In genomic region chr3:32333456-32334086, GRCm38 (mm10) we compare ENCODE assay signal across 8 mouse cellular contexts. TPM values are rescaled to one million over a fixed set of nuclear protein-coding genes. Genes with fewer than 3 reads are reported as not detected.
DNase-seq lines count a peak whose midpoint lies in the region; ATAC-seq and TF ChIP-seq lines count a peak whose summit lies in the region.

No protein-coding gene starts in this region.

- H3K9me3 ChIP-seq in kidney, postnatal 0 days (replicated peaks; ENCODE audit: low read length) = no peaks in the 10 kb centered on the region
- H3K9me3 ChIP-seq in stomach, postnatal 0 days (ENCODE audit: control insufficient read depth, low read length) = no peaks in the 10 kb centered on the region

- H3K27me3 ChIP-seq in kidney, postnatal 0 days (ENCODE audit: insufficient read depth, low read length) = no peaks in the 10 kb centered on the region
- H3K27me3 ChIP-seq in liver, adult 2 months (ENCODE audit: control insufficient read depth, insufficient read depth, low read length) = no peaks in the 10 kb centered on the region
- no peaks in the 10 kb centered on the region for H3K27me3 ChIP-seq in stomach, postnatal 0 days (ENCODE audit: control insufficient read depth, insufficient read depth, low read length)

- WGBS in kidney, postnatal 0 days = 38% methylated on average over 7 of the region's 7 CpGs
- 32% methylated on average over 7 of the region's 7 CpGs for WGBS in liver, adult 2 months
- 33% methylated on average over 7 of the region's 7 CpGs for WGBS in stomach, postnatal 0 days

- no peak for TF ChIP-seq POLR2A in liver, adult 2 months (IDR thresholded peaks at IDR 0.05; ENCODE audit: extremely low read depth, insufficient read depth, low read length)

- DNase-seq in A20 (ENCODE audit: low read depth, low spot score) = peak; percentile 77
- peak; percentile 85 for DNase-seq in adrenal gland, postnatal 10 days
- peak; percentile 63 for DNase-seq in embryo, embryonic 9.5 days (ENCODE audit: extremely low spot score)
- peak; percentile 40 to 75 for DNase-seq in heart, adult 9 months (ENCODE audit: low spot score in 2 of 2)
- peak; percentile 95 for DNase-seq in kidney, postnatal 0 days (ENCODE audit: low spot score)
- DNase-seq in liver, adult 2 months (ENCODE audit: extremely low read depth, low read depth, low spot score) = peak; percentile 67
- DNase-seq in neural tube, embryonic 10.5 days (ENCODE audit: extremely low spot score, low spot score) = peak; percentile 67
- peak; percentile 80 for DNase-seq in stomach, postnatal 0 days (ENCODE audit: low spot score)

- H3K9ac ChIP-seq in kidney, postnatal 0 days (ENCODE audit: low read depth, low read length) = no peak overlapping the region
- no peak overlapping the region for H3K9ac ChIP-seq in liver, adult 2 months (ENCODE audit: low read depth, low read length)
- H3K9ac ChIP-seq in stomach, postnatal 0 days (ENCODE audit: low read length) = no peak overlapping the region

- H3K27ac ChIP-seq in kidney, postnatal 0 days = no peak overlapping the region
- H3K27ac ChIP-seq in liver, adult 2 months (replicated peaks; ENCODE audit: insufficient read depth, low read depth, low read length) = no peak overlapping the region
- no peak overlapping the region for H3K27ac ChIP-seq in stomach, postnatal 0 days (replicated peaks)

- H3K4me3 ChIP-seq in kidney, postnatal 0 days (replicated peaks; ENCODE audit: low read depth, low read length) = no peak overlapping the region
- H3K4me3 ChIP-seq in liver, adult 2 months (ENCODE audit: insufficient read depth, low read depth, low read length) = no peak overlapping the region
- no peak overlapping the region for H3K4me3 ChIP-seq in stomach, postnatal 0 days (ENCODE audit: low read depth, low read length)

- no peaks in the 10 kb centered on the region for H3K36me3 ChIP-seq in kidney, postnatal 0 days (ENCODE audit: insufficient read depth, low read length)
- H3K36me3 ChIP-seq in liver, adult 2 months (ENCODE audit: control insufficient read depth, insufficient read depth, low read length) = no peaks in the 10 kb centered on the region
- no peaks in the 10 kb centered on the region for H3K36me3 ChIP-seq in stomach, postnatal 0 days (ENCODE audit: control insufficient read depth, insufficient read depth, low read length)

- H3K4me2 ChIP-seq in kidney, postnatal 0 days (ENCODE audit: low read length) = no peak overlapping the region
- no peak overlapping the region for H3K4me2 ChIP-seq in stomach, postnatal 0 days (replicated peaks; ENCODE audit: low read depth)

- TF ChIP-seq EP300 in stomach, postnatal 0 days (optimal IDR thresholded peaks at IDR 0.05) = no peak

- 0 out of 2 replicates have a peak, but pooled peaks have one; percentile 53 for ATAC-seq in kidney, postnatal 0 days (replicated peaks; ENCODE audit: low FRiP score, low read depth)
- peak; percentile 75; the same call in 1 of the 2 replicates for ATAC-seq in stomach, postnatal 0 days (ENCODE audit: low FRiP score, low TSS enrichment)

- no peaks in the 10 kb centered on the region for H3K79me2 ChIP-seq in liver, adult 2 months (ENCODE audit: control insufficient read depth, insufficient read depth, low read length)

- peak; percentile 100 for TF ChIP-seq CTCF in kidney, postnatal 0 days (IDR thresholded peaks at IDR 0.05; ENCODE audit: low read depth)
- peak; percentile 38 for TF ChIP-seq CTCF in liver, adult 2 months (IDR thresholded peaks at IDR 0.05; ENCODE audit: low read depth, low read length)
- peak; percentile 99 for TF ChIP-seq CTCF in stomach, postnatal 0 days (IDR thresholded peaks at IDR 0.05; ENCODE audit: low read depth)

- no peaks in the 10 kb centered on the region for H3K4me1 ChIP-seq in kidney, postnatal 0 days (replicated peaks; ENCODE audit: insufficient read depth, low read length)
- H3K4me1 ChIP-seq in liver, adult 2 months (ENCODE audit: control insufficient read depth, insufficient read depth, low read length) = no peaks in the 10 kb centered on the region
- no peaks in the 10 kb centered on the region for H3K4me1 ChIP-seq in stomach, postnatal 0 days (replicated peaks; ENCODE audit: control insufficient read depth, insufficient read depth)

RNA-seq across cellular contexts. Expression of gene Zmat3, which starts 32.2 kb away (rescaled TPM):
- 10 to 100 TPM; 13.3 to 14.8 TPM for total RNA-seq in adrenal gland, postnatal 10 days (2021)
- polyA plus RNA-seq in kidney, postnatal 0 days (2015; fragmentation: Nextera tagmentation; extraction: Ambion mirVana) = 3.5 and 3.6 TPM in 2 replicates
- total RNA-seq in liver, adult 2 months (2014; rRNA removed) = 1.2 and 1.7 TPM in 2 replicates
- polyA plus RNA-seq in liver, adult 2 months (2012; rRNA removed) = 2.6 and 2.8 TPM in 2 replicates
- 3.8 and 4.4 TPM in 2 replicates for polyA plus RNA-seq in stomach, postnatal 0 days (2015; fragmentation: Nextera tagmentation; extraction: Ambion mirVana)

Comparison
In these comparisons a context has a peak if more than half of its experiments do, and no peak if none do; other contexts are left out.
1. CTCF ChIP-seq: peak in every context shown above with its lines; median percentile 100 in kidney, postnatal 0 days; 99 in stomach, postnatal 0 days; 38 in liver, adult 2 months.